Mouse (Mus musculus) kidney, postnatal 0 days (tissue): ENCODE measurements around the gene Zfpm1. TPM values are rescaled to one million over a fixed set of nuclear protein-coding genes. Genes with fewer than 3 reads are reported as not detected.

Experiments used
- ATAC-seq: fragments of 200-750 bp; cut with Nextera tagmentation; replicated peaks from 2 replicates; pipeline ENCODE4 v1.8.0; 2017; ENCODE audit warnings: low read depth, moderate number of reproducible peaks, moderate TSS enrichment, moderate library complexity; ENCODE audit not compliant: low FRiP score
- DNase-seq: peaks from one replicate; pipeline ENCODE4 v3.0.0-alpha.2; 2016; ENCODE audit warnings: low spot score
- H3K27ac ChIP-seq: fragments of 300-500 bp; sonication (generic); 2 replicates; pipeline ENCODE4 v1.5.1; 2014; ENCODE audit warnings: mild to moderate bottlenecking
- H3K27me3 ChIP-seq: fragments of 300-500 bp; sonication (generic); 2 replicates; pipeline ENCODE4 v1.6.1; 2014; ENCODE audit warnings: low read length, mixed read lengths; ENCODE audit not compliant: insufficient read depth
- H3K36me3 ChIP-seq: fragments of 300-500 bp; sonication (generic); 2 replicates; pipeline ENCODE4 v1.6.1; 2014; ENCODE audit warnings: low read length, mixed read lengths; ENCODE audit not compliant: insufficient read depth
- H3K4me1 ChIP-seq: fragments of 300-500 bp; sonication (generic); replicated peaks from 2 replicates; pipeline ENCODE4 v1.6.1; 2014; ENCODE audit warnings: antibody characterized with exemption, low read length, mixed read lengths; ENCODE audit not compliant: insufficient read depth
- H3K4me2 ChIP-seq: fragments of 300-500 bp; sonication (generic); 2 replicates; pipeline ENCODE4 v1.6.1; 2014; ENCODE audit warnings: mild to moderate bottlenecking, low read length, moderate library complexity, mixed read lengths
- H3K4me3 ChIP-seq: fragments of 300-500 bp; sonication (generic); replicated peaks from 2 replicates; pipeline ENCODE4 v1.5.1; 2014; ENCODE audit warnings: low read depth, low read length
- H3K9ac ChIP-seq: fragments of 300-500 bp; sonication (generic); 2 replicates; pipeline ENCODE4 v1.6.1; 2014; ENCODE audit warnings: low read depth, low read length
- H3K9me3 ChIP-seq: fragments of 300-500 bp; sonication (generic); replicated peaks from 2 replicates; pipeline ENCODE4 v1.6.1; 2016; ENCODE audit warnings: low read length, inconsistent platforms, mixed read lengths
- CTCF ChIP-seq: IDR thresholded peaks from 2 replicates; pipeline ENCODE4 v1.5.1; 2016; ENCODE audit warnings: antibody characterized with exemption, low read depth, mild to moderate bottlenecking, moderate library complexity
- WGBS: fragments of 180-500 bp; shearing (Covaris S2); extraction: QIAGEN DNeasy Blood & Tissue Kit; methylation state at CpG from one replicate; pipeline ENCODE4 v1.1.7; 2014; 5-methylcytosine and 5-hydroxymethylcytosine counted together
- polyA plus RNA-seq: library from polyadenylated mRNA; unstranded; fragments of >200 nt; fragmentation: Nextera tagmentation; extraction: Ambion mirVana; gene quantifications from 2 replicates; pipeline ENCODE4 v1.2.1, GENCODE M21; 2015

Gene Zfpm1
- polyA plus RNA-seq, 1 experiment from 2014 or later, result 2.3 TPM

GRCm38 (mm10) chr8:122325196-122325595 lies 43.3 kb downstream of the Zfpm1 start:
- Histone ChIP-seq H3K4me2 (no peak overlapping the region), H3K27ac (no peak overlapping the region), H3K9ac (no peak overlapping the region), H3K27me3 (no peaks in the 10 kb centered on the region), H3K4me3 (no peak overlapping the region), H3K4me1 (peaks cover 19% of the 10 kb centered on the region), H3K9me3 (no peaks in the 10 kb centered on the region), H3K36me3 (no peaks in the 10 kb centered on the region)
- WGBS, result 57% methylated on average over 2 of the region's 2 CpGs
- ATAC-seq (no peak), DNase-seq (no peak)
- no peak for TF ChIP-seq CTCF

GRCm38 (mm10) chr8:122326114-122326542 lies 44.2 kb downstream of the Zfpm1 start:
- Histone ChIP-seq H3K4me1 (peaks cover 22% of the 10 kb centered on the region), H3K9me3 (no peaks in the 10 kb centered on the region), H3K9ac (no peak overlapping the region), H3K27me3 (no peaks in the 10 kb centered on the region), H3K4me2 (no peak overlapping the region), H3K36me3 (no peaks in the 10 kb centered on the region), H3K27ac (no peak overlapping the region), H3K4me3 (no peak overlapping the region)
- ATAC-seq, result no peak
- 51% methylated on average over 14 of the region's 14 CpGs for WGBS
- no peak for DNase-seq
- TF ChIP-seq CTCF, result no peak

DNA sequence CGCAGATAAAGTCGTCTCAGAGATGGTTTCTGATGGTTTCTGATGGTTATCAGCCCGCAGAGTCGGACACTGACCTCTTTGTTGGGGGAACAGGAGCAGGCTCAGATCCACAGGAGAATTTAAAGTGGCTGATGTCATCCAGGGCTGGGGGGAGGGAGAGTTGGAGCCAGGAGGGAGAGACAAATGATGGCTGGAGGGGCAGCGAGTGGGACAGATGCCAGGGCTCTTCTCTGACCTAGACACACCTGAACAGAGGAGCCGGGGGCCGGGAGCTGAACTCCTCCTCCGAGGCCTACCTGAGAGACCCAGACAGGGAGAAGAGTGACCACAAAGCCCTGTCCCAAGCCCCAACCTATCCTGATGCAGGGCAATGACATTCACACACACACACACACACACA lies 47.1 kb downstream of the Zfpm1 start:
- no peaks in the 10 kb centered on the region for H3K27me3 ChIP-seq
- H3K27ac ChIP-seq, result no peak overlapping the region
- no peak for TF ChIP-seq CTCF
- no peak overlapping the region for H3K4me3 ChIP-seq
- no peak overlapping the region for H3K9ac ChIP-seq
- DNase-seq (no peak), ATAC-seq (no peak)
- 74% methylated on average over 8 of the region's 8 CpGs for WGBS
- H3K36me3 ChIP-seq, result 0 out of 2 replicates have a peak, but pooled peaks cover 5% of the 10 kb centered on the region
- H3K9me3 ChIP-seq, result no peaks in the 10 kb centered on the region
- no peak overlapping the region for H3K4me2 ChIP-seq
- peaks cover 19% of the 10 kb centered on the region for H3K4me1 ChIP-seq

DNA sequence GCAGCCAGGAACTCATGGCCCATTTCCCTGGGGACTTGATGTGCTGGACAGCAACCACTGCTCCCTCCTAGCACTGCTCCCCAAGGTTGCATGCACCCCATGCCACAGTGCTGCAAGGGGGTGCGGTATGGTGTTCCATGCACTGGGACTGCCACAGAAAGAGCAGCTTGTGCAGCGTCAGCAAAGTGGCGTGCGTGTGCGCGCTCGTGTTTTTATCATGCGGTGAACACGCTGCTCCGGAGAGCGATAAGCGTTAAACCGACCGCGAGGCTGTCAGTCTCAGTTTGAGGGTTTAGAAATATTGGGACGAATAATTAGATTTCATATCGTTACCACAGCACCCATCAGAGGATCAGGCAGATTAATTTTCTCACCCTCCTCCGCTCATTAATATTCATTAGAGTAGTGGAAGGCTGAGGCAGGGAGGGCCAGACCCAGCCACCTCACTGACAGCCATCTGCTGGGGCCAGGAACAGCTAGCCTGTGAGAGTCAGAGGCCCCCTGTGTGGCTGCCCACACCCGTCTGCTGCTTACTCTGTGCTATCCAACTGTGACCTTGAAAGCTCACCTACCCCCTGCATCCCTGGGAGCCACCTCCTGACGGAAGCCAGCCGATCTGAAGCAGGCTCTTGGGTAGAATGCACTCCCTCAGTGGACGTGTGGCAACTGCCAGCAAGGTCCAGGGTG lies 47.8 kb downstream of the Zfpm1 start:
- ATAC-seq (no peak), DNase-seq (no peak)
- Histone ChIP-seq H3K9ac (no peak overlapping the region), H3K27ac (no peak overlapping the region), H3K4me2 (no peak overlapping the region), H3K36me3 (0 out of 2 replicates have a peak, but pooled peaks cover 6% of the 10 kb centered on the region), H3K9me3 (no peaks in the 10 kb centered on the region), H3K27me3 (no peaks in the 10 kb centered on the region), H3K4me3 (no peak overlapping the region), H3K4me1 (peaks cover 13% of the 10 kb centered on the region)
- 86% methylated on average over 22 of the region's 22 CpGs for WGBS
- no peak for TF ChIP-seq CTCF

GRCm38 (mm10) chr8:122330446-122331133 lies 48.6 kb downstream of the Zfpm1 start:
- H3K9ac ChIP-seq, result 0 out of 2 replicates have a peak overlapping the region, but pooled peaks have one; percentile 23
- 0 out of 2 replicates have a peak, but pooled peaks cover 6% of the 10 kb centered on the region for H3K36me3 ChIP-seq
- ATAC-seq, result no peak
- H3K9me3 ChIP-seq, result no peaks in the 10 kb centered on the region
- peak overlapping the region; percentile 37; the same call in 1 of the 2 replicates for H3K27ac ChIP-seq
- no peak overlapping the region for H3K4me3 ChIP-seq
- no peak for TF ChIP-seq CTCF
- 68% methylated on average over 12 of the region's 12 CpGs for WGBS
- H3K4me2 ChIP-seq, result no peak overlapping the region
- no peak for DNase-seq
- no peaks in the 10 kb centered on the region for H3K27me3 ChIP-seq
- peaks cover 13% of the 10 kb centered on the region; the same call in 1 of the 2 replicates for H3K4me1 ChIP-seq

DNA sequence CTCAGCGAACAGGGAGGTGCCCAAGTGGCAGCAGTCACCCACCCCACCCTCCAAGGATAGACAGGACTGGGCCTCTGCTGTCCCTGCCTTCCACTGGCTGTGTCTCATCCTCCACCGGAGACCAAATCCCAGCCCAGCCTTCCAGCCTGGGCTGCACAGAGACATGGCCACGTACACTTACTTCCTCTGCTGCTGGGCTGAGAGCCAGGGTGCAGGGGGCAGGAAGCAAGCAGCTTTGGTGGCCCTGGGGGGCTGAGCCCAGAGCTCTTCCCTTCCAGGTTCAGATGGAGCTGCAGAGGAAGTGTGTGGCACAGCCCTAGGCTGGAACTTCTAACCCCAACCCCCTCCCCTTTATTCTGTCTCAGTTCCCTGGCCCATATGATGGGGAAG lies 49.2 kb downstream of the Zfpm1 start:
- H3K27me3 ChIP-seq, result no peaks in the 10 kb centered on the region
- H3K4me3 ChIP-seq, result no peak overlapping the region
- DNase-seq (peak; percentile 71), ATAC-seq (no peak)
- H3K36me3 ChIP-seq, result 0 out of 2 replicates have a peak, but pooled peaks cover 6% of the 10 kb centered on the region
- peak overlapping the region; percentile 37; the same call in 1 of the 2 replicates for H3K27ac ChIP-seq
- H3K9ac ChIP-seq, result 0 out of 2 replicates have a peak overlapping the region, but pooled peaks have one; percentile 23
- H3K4me1 ChIP-seq, result peaks cover 15% of the 10 kb centered on the region; the same call in 1 of the 2 replicates
- 48% methylated on average over 3 of the region's 3 CpGs for WGBS
- TF ChIP-seq CTCF, result no peak
- no peaks in the 10 kb centered on the region for H3K9me3 ChIP-seq
- no peak overlapping the region for H3K4me2 ChIP-seq
